Mouse (Mus musculus) embryonic facial prominence, embryonic 11.5 days (tissue): Measurements from ENCODE around the gene Krtap6-2. TPM values are rescaled to one million over a fixed set of nuclear protein-coding genes. Genes with fewer than 3 reads are reported as not detected.

ENCODE experiments used
- ATAC-seq: fragments of 200-750 bp; cut with Nextera tagmentation; replicated peaks from 2 replicates; pipeline ENCODE4 v1.8.0; 2017; ENCODE audit warnings: low read depth; ENCODE audit not compliant: insufficient number of reproducible peaks, low FRiP score, low TSS enrichment
- DNase-seq: peaks from one replicate; pipeline ENCODE4 v3.0.0-alpha.2; 2015; ENCODE audit warnings: low spot score
- H3K27ac ChIP-seq: fragments of 300-500 bp; sonication (generic); replicated peaks from 2 replicates; pipeline ENCODE4 v1.5.1; 2014; ENCODE audit warnings: mild to moderate bottlenecking, low read depth, low read length, control low read depth
- H3K27me3 ChIP-seq: fragments of 300-500 bp; sonication (generic); 2 replicates; pipeline ENCODE4 v1.6.1; 2014; ENCODE audit warnings: mild to moderate bottlenecking, low read length, moderate library complexity, mixed read lengths; ENCODE audit not compliant: control insufficient read depth, insufficient read depth
- H3K36me3 ChIP-seq: fragments of 300-500 bp; sonication (generic); replicated peaks from 2 replicates; pipeline ENCODE4 v1.6.1; 2014; ENCODE audit warnings: low read depth, mild to moderate bottlenecking, low read length, moderate library complexity, mixed read lengths; ENCODE audit not compliant: control insufficient read depth, insufficient read depth
- H3K4me1 ChIP-seq: fragments of 300-500 bp; sonication (generic); 2 replicates; pipeline ENCODE4 v1.6.1; 2014; ENCODE audit warnings: low read length, mixed read lengths; ENCODE audit not compliant: control insufficient read depth, insufficient read depth
- H3K4me2 ChIP-seq: fragments of 300-500 bp; sonication (generic); 2 replicates; pipeline ENCODE4 v1.6.1; 2014; ENCODE audit warnings: low read depth, mild to moderate bottlenecking, control low read depth, low read length, moderate library complexity
- H3K4me3 ChIP-seq: fragments of 300-500 bp; sonication (generic); 2 replicates; pipeline ENCODE4 v1.5.1; 2014; ENCODE audit warnings: low read depth, low read length, control low read depth
- H3K9ac ChIP-seq: fragments of 300-500 bp; sonication (generic); replicated peaks from 2 replicates; pipeline ENCODE4 v1.6.1; 2014; ENCODE audit warnings: mild to moderate bottlenecking, control low read depth, low read length
- H3K9me3 ChIP-seq: fragments of 300-500 bp; sonication (generic); replicated peaks from 2 replicates; pipeline ENCODE4 v1.6.1; 2016; ENCODE audit warnings: mild to moderate bottlenecking, low read length, inconsistent platforms, mixed read lengths; ENCODE audit not compliant: control insufficient read depth
- WGBS: fragments of 180-500 bp; shearing (Covaris S2); extraction: QIAGEN DNeasy Blood & Tissue Kit; methylation state at CpG from one replicate; pipeline ENCODE4 v1.1.7; 2014; 5-methylcytosine and 5-hydroxymethylcytosine counted together
- polyA plus RNA-seq: library from polyadenylated mRNA; unstranded; fragments of >200 nt; fragmentation: Nextera tagmentation; extraction: Ambion mirVana; gene quantifications from 2 replicates; pipeline ENCODE4 v1.2.1, GENCODE M21; 2014

Gene Krtap6-2
- not detected in 2 replicates for polyA plus RNA-seq

DNA sequence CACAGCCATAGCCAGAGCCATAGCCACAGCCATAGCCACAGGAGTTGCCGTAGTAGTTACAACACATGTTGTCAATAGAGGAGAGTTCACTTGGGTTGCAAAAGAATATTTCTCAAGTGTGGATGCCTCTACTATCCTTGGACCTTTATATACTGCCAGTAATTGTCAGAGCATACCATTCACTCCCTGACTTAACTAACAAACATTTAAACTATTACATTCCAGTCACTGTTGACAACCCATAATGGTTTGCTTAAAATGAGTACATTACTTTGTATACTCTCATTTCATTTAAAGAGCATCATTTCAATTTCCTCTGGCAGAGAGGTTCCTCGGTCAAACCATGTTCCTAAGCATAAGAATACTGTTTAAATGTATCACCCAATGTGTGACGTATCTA, at the start of gene Krtap6-2:
Gene Krtap6-2 (minus strand): TSS at position 101 of the 400 bp plus-strand sequence.
- Histone ChIP-seq H3K36me3 (no peaks in the 10 kb centered on the region), H3K4me3 (no peak within 1 kb of the TSS), H3K4me1 (no peaks in the 10 kb centered on the region), H3K9me3 (no peaks in the 10 kb centered on the region), H3K4me2 (no peak within 1 kb of the TSS), H3K27me3 (no peaks in the 10 kb centered on the region), H3K9ac (no peak within 1 kb of the TSS), H3K27ac (no peak within 1 kb of the TSS)
- 90% methylated on average over 3 of the region's 3 CpGs for WGBS
- DNase-seq (no peak), ATAC-seq (no peak)

DNA sequence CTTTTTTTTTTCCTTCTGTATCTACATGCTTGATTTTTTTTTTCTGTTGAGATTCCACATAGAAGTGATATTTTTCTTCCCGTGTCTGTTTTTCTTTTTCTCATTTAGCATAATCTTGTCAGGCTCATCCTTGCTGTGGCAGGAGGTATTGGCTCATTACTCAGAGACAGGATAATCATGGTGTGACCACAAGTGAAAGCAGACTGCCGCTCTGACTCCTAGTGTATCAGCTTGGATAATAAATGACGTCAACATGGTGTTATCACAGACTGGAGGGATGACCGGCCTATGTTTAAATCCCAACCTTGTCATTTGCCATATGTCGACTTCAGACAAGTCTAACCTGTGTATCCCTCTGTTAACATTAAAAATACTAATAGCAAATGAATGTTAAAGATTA, 41.3 kb upstream of the Krtap6-2 start:
- H3K27ac ChIP-seq: no peak overlapping the region
- H3K9ac ChIP-seq: no peak overlapping the region
- H3K4me2 ChIP-seq: no peak overlapping the region
- no peaks in the 10 kb centered on the region for H3K27me3 ChIP-seq
- 77% methylated on average over 5 of the region's 5 CpGs for WGBS
- H3K36me3 ChIP-seq: no peaks in the 10 kb centered on the region
- no peak for ATAC-seq
- H3K4me1 ChIP-seq: no peaks in the 10 kb centered on the region
- no peak overlapping the region for H3K4me3 ChIP-seq
- DNase-seq: no peak
- no peaks in the 10 kb centered on the region for H3K9me3 ChIP-seq

DNA sequence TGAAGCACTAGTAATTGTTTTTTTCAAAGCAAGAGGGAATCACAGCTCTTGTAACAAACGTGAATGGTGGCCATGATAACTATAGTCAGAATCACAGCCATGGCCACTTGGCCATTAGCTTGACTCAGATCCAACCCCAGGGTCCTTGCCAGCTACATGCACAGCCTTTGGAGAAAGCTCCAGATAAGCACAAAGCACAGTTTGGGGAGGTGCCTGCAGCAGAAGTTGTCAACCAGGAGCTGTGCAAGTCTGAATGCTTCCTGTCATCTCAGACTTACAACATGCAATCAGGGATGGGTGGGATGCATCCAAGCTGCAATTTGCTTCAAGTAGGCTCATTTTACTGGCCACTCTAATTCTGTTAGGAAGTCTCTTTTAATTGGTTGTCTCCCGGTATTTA, 9.7 kb upstream of the Krtap6-2 start:
- DNase-seq (no peak), ATAC-seq (no peak)
- H3K4me1 ChIP-seq: no peaks in the 10 kb centered on the region
- no peak overlapping the region for H3K4me3 ChIP-seq
- no peak overlapping the region for H3K9ac ChIP-seq
- no peaks in the 10 kb centered on the region for H3K9me3 ChIP-seq
- WGBS: 77% methylated on average over 2 of the region's 2 CpGs
- H3K36me3 ChIP-seq: no peaks in the 10 kb centered on the region
- no peaks in the 10 kb centered on the region for H3K27me3 ChIP-seq
- H3K27ac ChIP-seq: no peak overlapping the region
- H3K4me2 ChIP-seq: no peak overlapping the region

DNA sequence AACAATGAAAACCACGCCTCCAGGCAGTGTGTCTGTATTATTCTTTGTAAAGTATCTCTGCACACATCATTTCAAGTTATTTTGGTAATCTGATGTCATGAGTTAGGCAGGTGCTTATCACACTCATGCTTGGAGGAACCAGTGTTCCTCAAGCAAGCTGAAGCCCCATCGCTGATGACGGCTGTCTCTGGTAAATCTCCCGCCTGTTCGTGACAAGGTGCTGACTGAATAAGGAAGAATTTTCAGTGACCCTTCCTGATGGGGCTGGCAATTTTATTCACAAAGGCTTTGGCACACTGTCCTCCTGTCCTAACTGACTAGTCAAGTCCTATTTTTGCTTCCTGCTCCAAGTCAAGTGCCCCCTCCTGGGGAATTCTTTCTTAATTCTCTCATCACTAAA, 5.4 kb upstream of the Krtap6-2 start:
- DNase-seq: no peak
- no peaks in the 10 kb centered on the region for H3K36me3 ChIP-seq
- H3K27me3 ChIP-seq: no peaks in the 10 kb centered on the region
- H3K4me3 ChIP-seq: no peak overlapping the region
- no peak overlapping the region for H3K9ac ChIP-seq
- 89% methylated on average over 5 of the region's 5 CpGs for WGBS
- H3K4me2 ChIP-seq: no peak overlapping the region
- H3K27ac ChIP-seq: no peak overlapping the region
- ATAC-seq: no peak
- no peaks in the 10 kb centered on the region for H3K9me3 ChIP-seq
- H3K4me1 ChIP-seq: no peaks in the 10 kb centered on the region

DNA sequence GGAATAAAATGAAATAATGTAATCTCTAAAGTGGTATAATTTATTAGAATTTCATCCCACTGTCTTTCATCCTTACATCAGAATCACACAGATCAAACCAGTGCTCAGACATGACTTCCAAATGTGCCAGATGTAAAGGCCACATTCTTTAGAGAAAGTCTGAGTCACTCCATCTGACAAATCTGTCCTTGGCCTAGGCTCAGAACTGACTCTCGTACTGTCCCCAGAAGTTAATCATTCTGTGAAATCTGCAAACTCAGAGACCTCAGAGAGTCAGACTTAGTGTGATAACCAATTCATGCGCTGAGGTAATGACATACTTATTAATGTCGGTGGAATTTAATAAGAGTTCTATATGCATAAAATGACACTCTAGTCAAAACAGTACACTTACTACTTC, 3.6 kb downstream of the Krtap6-2 start:
- Histone ChIP-seq H3K27me3 (no peaks in the 10 kb centered on the region), H3K4me1 (no peaks in the 10 kb centered on the region), H3K4me3 (no peak overlapping the region), H3K27ac (no peak overlapping the region), H3K9me3 (no peaks in the 10 kb centered on the region), H3K9ac (no peak overlapping the region), H3K36me3 (no peaks in the 10 kb centered on the region), H3K4me2 (no peak overlapping the region)
- 85% methylated on average over 3 of the region's 3 CpGs for WGBS
- DNase-seq (no peak), ATAC-seq (no peak)

DNA sequence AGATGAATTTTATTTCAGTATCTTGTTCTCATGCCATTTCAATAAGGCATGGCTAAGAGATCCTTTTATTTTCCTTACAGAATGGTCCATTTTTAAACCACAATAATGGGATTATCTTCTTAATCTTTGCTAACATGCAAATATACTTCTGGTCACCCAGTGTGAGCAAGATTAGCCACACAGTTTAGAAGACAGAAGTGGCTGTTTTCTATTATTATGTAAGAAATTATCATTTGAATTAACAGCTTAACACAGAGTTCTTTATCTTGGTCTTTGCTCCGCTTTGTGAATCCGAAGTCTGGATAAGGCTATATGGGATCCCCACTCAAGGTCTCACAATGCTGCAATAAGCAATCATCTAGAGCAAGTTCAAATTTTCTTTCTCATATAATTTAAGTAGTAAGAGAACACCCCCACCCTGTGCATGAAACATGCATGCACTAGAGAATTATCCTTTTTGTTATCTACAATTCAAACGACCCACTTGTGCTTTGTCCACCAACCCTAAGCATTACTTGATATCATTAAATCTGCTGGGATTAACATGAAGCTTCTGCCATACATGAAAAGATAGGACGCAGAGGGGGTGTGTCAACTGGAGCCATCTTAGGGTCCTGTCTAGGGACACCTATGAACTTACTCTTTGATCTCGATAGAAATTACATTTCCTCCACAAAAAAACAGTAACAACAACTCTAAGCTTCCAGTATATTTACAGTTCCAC, 9.4 kb downstream of the Krtap6-2 start:
- DNase-seq (no peak), ATAC-seq (no peak)
- Histone ChIP-seq H3K9me3 (no peaks in the 10 kb centered on the region), H3K4me3 (no peak overlapping the region), H3K9ac (no peak overlapping the region), H3K27ac (no peak overlapping the region), H3K36me3 (no peaks in the 10 kb centered on the region), H3K4me2 (no peak overlapping the region), H3K27me3 (no peaks in the 10 kb centered on the region), H3K4me1 (no peaks in the 10 kb centered on the region)
- WGBS: 80% methylated on average over 5 of the region's 5 CpGs

DNA sequence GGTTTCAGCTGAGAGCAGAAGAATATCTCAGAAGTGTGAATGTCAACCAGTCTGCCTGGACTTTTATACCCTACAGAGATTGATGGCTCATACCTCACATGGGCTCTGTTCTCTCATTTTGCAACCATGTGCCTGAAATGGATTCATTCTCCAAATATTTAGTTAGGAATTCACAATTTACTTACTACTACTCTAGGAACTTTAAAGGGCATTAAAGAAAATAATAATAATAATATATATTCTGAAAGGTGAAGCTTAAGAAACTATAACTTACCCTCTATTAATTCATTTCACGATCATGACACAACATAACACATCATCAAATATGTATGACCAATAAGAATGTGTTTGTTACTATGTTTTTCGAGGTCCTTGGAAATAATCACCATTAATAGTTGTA, 16.1 kb downstream of the Krtap6-2 start, which contains the start of gene Krtap21-1:
Gene Krtap21-1 (minus strand): TSS at position 101 of the 400 bp plus-strand sequence.
- Histone ChIP-seq H3K36me3 (no peaks in the 10 kb centered on the region), H3K9me3 (no peaks in the 10 kb centered on the region), H3K9ac (no peak within 1 kb of the TSS), H3K27ac (no peak within 1 kb of the TSS), H3K4me3 (no peak within 1 kb of the TSS), H3K4me2 (no peak within 1 kb of the TSS), H3K4me1 (no peaks in the 10 kb centered on the region), H3K27me3 (no peaks in the 10 kb centered on the region)
- ATAC-seq (no peak), DNase-seq (no peak)
- 81% methylated on average over 2 of the region's 2 CpGs for WGBS

DNA sequence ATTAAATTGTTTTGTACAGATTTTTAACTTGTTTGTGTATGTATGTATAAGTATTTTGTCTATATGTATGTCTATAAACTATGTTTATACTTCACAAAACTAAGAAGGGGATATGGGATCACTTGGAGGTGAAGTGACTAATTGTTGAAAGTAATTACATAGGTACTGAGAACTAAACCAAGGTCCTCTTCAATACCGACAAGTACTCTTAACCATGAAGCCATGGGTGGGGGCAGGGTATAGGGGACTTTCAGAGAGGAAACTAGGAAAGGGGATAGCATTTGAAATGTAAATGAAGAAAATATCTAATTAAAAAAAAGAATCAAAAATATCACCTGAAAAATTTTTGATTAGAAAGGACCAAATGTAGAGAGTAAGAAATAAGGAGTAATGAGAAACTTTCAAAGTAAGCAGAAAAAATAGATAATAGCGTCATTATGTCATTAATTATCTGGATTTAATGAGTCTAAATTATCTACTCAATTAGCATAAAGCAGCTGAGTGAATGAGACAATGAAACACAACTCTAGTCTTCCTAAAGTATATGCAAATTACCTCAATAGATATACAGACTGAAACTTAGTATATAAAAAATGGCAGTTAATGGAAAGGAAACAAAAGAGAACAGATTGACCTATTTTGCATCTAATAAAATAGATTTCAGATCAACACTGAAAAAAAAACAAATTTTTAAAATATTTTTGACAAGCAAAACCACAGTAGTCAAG, 47.0 kb downstream of the Krtap6-2 start:
- no peak overlapping the region for H3K9ac ChIP-seq
- no peaks in the 10 kb centered on the region for H3K27me3 ChIP-seq
- no peak for DNase-seq
- no peaks in the 10 kb centered on the region for H3K4me1 ChIP-seq
- H3K4me2 ChIP-seq: no peak overlapping the region
- H3K36me3 ChIP-seq: no peaks in the 10 kb centered on the region
- WGBS: 69% methylated on average over 2 of the region's 2 CpGs
- no peak overlapping the region for H3K27ac ChIP-seq
- no peak overlapping the region for H3K4me3 ChIP-seq
- no peaks in the 10 kb centered on the region for H3K9me3 ChIP-seq
- ATAC-seq: no peak
